Mouse (Mus musculus): Measurements from ENCODE around the gene Clps. TPM values are rescaled to one million over a fixed set of nuclear protein-coding genes. Genes with fewer than 3 reads are reported as not detected.
A peak's percentile ranks its signal among the peaks of the same experiment; 100 is the strongest.

Clps gene
- total RNA-seq, 2 experiments from 2014 or later = not detected

DNA sequence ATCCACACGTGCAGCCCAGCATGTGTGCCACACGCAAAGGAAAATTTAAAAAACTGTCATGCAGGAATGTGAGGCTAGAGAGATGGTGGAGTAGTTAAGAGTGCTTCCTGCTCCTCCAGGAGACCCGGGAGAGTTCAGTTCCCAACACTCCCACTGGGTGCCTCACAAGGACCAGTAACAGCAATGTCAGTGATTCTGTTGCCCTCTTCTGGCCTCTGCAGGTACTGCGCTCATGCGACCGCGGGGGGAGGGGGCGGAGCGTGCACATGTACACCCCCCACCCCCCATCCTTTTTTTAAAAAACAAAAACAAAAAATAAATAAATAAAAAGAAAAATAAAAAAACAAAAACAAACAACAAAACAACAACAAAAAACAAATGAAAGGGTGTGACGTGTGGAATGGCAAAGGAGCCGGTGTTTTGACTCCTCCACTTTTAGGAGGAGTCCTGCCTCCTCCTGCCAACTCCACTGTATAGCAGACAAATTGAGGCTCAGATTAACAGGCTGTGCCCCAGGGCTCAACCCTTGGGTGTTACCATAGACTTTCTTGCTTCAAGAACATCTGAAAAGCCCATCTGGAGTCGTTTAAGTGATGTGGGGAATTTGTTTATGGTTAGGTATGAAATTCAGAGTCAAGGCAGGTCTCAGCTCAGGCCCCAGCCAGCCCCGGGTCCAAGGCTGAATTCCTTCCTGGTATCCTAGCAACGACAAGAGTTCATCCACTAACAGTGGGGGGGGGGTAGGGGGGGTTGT lies 7.3 kb downstream of the Clps start:
- ATAC-seq (replicated peaks; ENCODE audit: poor library complexity) = peak; percentile 76

DNA sequence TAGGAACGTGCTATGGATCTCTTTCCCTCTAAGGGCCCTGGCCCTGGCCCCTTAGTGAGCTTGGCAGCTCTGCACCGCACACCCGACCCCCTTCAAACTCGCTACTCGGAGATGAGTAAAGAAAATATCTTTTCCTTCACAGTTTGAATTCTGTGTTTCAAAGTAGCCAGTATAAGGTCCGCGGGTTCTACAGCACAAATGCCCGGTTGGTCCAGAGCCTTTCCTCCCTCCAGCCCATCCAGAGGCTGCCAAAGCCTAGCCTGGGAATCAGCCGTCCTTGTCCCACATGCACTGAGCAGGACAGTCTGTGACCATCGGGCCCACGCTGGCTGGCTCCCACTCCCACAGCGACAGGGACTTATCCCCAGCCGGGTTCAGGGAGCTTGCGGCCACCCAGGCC lies 11.5 kb downstream of the Clps start, which contains the start of gene Clpsl2:
Clpsl2 (plus strand) TSS at position 301 of the 400 bp plus-strand sequence.
- no peak for ATAC-seq (replicated peaks; ENCODE audit: poor library complexity)

DNA sequence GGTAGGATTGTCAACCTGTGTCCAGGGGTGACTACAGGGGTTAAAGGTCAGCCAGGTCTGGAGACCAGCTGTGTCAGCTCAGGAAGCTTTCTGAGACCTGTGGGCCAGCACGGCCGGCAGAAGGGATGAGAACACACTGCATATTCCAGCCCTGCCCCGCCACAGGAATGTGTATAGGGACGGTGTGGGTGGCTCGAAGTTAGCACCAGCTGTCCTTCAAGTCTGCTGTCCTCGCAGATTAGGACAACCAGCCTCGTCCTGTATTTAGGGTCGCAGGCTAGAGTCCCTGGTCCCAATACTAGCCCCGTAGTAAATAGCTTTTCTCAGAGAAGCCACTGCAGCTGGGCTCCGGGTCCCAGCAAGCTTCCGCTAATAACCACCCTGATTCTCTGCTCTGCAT lies 12.0 kb downstream of the Clps start:
- ATAC-seq (replicated peaks; ENCODE audit: poor library complexity) = no peak

DNA sequence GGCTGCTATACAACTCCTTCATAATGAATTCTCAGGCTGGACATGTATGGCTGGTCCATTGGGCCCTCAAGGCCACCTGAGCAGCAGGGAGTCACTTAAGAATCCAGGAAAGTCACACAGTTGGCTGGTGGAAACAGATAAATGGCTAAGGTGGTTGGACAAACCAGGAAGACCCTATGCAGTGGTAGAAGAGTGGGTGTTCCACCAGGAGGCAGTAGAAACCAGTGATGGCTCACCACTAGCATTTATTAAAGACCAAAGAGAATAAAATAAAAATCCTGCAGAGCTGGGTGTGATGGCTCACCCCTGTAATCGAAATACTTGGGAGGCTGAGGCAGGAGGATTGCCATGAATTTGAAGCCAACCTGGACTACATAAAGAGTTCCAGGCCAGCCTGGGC lies 13.6 kb downstream of the Clps start:
- ATAC-seq (replicated peaks; ENCODE audit: poor library complexity) = no peak

DNA sequence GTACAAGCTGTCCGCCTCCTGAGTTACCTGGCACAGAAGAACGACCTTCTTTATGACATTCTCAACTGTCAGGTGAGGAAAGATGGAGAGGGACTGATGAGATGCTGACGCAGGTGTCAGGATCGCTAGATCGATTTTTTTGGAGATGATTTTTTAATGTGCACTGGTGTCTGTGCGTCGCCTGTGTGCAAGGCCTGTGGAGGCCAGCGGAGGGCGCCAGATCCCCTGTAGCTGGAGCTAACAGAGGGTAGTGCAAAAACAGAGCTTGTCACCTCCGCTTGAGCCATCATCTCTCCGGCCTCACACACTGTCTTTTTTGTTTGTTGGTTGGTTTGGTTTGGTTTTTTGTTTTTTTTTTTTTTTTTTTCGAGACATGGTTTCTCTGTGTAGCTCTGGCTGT lies 22.7 kb downstream of the Clps start:
- no peak for ATAC-seq (replicated peaks; ENCODE audit: poor library complexity)

DNA sequence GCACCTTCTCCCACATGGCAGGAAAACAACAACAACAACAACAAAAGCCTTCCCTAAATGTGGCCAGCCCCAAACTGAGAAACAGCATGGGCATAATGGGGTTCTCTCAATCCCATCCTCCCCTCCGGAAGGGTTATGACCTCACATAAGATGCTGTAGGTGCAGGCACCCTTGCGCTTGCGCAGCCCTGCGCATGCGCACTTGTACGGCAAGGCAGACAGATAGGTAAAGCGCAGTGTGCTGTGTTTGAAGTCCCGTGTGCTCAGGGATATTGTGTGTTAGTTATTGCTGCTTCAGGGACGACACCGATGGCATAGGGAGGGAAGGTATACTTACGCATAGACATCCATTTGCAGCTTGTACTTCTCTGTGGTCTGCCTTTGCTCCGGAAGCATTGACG lies 27.2 kb downstream of the Clps start:
- ATAC-seq (replicated peaks; ENCODE audit: poor library complexity) = no peak

DNA sequence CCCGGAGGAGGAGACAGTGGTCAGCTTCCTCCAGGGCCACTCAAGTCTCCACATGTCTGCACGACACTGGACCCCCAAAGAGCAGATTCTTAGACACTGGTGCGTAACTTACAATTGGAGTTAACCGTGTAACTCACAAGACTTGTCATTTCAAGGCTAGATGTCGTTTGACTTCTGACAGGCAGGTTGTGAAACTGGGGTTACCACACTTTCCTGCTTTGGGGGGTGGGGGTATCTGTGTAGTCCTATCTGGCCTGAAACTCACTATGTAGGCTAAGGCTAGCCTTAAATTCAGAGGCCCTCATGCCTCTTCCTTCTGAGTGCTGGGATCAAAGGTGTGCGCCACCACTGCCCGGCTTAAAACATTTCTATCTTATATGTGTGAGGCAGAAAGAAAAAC lies 28.0 kb downstream of the Clps start:
- ATAC-seq (replicated peaks; ENCODE audit: poor library complexity) = peak; percentile 53

DNA sequence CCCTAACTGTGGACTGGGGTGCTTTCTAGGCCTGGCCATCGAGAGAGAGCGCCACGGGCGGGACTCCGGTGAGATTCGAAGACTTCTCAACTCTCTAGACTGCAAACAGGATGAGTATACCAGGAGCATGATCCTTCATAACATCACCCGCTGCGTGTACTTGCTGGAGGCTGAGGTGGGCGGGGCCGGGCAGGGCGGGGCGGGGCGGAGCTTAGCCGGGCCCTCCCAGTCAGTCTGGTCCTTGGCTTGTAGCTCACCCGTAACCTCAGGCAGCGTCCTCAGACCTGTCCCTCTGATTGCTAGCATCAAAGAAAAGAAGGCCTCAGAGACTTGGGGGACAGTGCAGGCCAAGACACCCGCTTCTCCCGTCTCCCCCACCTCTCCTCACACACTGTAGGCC lies 28.6 kb downstream of the Clps start:
- ATAC-seq (replicated peaks; ENCODE audit: poor library complexity) = peak; percentile 51

DNA sequence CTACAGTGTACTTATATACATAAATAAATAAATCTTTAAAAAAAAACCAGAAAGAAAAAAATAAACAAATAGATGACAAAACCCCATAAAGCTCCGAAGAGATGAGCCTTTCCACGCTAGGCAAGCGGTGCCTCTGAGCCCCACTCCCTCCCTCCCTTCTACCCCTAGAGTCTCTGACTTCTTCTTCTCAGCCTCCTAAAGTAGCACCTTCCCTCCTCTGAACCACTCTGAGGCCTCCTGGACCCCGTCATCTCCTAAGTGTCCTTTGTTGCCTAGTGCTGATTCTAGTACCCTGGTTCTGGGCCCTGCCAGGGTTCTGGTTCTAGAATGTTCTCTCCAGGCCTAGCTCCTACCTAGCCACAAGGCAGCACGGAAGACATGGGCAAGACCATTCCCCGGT lies 30.1 kb downstream of the Clps start, which contains the start of gene Armc12:
Armc12 (plus strand) TSS at position 301 of the 400 bp plus-strand sequence.
- ATAC-seq (replicated peaks; ENCODE audit: poor library complexity) = no peak

DNA sequence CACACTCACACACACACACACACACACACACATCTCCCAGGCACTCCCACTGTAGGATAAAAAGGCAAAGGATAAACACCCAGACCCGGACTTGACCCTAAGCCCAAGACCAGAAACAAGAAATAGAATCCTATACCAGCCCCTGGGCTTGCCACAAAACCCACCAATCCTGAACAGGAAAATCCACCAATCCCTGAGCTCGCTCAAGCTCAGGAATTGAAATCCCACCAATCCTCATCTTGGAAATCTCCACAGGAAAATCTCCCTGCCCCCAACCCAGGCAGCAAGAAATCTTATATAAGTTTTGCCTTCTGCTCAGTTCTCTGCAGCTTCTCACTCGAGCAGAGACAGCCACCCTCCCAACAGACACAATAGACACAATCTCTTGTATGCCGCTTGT lies 31.4 kb downstream of the Clps start:
- no peak for ATAC-seq (replicated peaks; ENCODE audit: poor library complexity)

DNA sequence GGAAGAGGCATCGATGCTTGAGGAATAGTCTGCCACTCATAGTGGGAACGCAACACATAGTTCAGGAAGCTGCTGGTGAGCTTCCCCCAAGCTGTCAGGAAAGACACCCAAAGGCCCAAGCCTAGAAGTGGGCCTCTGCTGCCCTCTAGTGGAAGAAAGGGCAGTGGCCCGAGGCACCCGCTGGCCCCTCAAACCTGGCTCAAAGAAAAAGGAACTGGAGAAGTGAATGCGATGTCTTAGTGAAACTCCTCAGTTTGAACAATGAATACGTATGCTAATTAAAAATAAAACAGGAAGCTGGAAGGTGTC lies 32.6 kb downstream of the Clps start:
- ATAC-seq (replicated peaks; ENCODE audit: poor library complexity) = peak; percentile 78

DNA sequence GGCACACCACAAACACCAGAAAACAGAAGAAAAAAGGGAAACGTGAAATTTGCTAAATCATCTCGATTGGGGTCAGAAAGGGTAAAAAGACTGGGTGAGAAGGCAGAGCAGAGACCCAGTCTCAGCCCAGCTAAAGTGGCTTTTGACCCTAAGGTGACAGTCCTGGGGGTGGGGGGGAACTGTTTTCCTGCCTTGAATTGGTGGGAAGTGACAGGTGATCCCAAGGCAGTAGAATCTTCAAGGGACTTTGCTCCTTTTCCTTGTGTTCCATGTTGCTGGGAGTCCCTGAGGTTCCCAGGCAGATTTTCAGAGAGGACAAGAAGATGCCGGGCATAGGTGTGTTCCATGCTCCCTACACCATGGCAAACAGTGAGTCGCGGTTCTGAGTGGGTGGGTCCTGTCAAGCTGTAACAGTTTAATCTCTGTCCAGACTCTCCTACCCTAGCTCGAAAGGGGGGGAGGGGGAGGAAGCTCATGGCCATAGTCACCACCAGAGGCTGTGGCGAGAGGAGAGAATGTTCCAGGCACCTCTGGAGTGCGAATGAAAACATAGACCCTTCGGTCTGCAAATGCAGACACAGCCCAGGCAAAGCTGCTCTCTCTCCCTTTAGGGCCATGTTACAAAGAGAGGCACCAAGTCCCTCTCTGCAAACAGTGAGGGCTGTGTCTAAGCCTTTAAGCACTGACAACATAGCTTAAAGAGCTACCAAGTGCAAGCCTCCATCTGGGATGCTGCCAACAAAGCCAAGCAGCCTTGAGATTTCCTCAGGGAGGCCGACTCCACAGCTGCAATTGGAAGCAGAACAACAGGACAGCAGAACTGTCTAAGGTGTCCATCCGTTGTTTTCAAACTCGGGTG lies 33.2 kb downstream of the Clps start:
- ATAC-seq (replicated peaks; ENCODE audit: poor library complexity) = no peak

DNA sequence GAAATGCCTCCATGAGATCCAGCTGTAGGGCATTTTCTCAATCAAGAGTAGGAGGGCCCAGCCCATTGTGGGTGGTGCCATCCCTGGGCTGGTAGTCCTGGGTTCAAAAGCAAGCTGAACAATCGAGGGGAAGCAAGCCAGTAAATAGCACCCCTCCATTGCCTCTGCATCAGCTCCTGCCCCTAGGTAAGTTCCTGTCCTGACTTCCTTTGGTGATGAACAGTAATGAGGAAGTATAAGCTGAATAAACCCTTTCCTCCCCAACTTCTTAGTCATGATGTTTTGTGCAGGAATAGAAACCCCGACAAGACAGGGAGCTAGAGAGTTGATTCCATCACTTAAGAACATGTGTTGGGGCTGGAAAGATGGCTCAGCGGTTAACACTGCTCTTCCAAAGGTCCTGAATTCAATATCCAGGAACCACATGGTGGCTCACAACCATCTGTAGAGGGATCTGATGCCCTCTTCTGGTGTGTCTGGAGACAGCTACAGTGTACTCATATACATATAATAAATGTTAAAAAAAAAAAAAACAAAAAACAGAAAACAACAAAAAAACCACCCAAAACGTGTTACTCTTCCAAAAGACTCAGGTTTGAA lies 35.6 kb downstream of the Clps start:
- no peak for ATAC-seq (replicated peaks; ENCODE audit: poor library complexity)

DNA sequence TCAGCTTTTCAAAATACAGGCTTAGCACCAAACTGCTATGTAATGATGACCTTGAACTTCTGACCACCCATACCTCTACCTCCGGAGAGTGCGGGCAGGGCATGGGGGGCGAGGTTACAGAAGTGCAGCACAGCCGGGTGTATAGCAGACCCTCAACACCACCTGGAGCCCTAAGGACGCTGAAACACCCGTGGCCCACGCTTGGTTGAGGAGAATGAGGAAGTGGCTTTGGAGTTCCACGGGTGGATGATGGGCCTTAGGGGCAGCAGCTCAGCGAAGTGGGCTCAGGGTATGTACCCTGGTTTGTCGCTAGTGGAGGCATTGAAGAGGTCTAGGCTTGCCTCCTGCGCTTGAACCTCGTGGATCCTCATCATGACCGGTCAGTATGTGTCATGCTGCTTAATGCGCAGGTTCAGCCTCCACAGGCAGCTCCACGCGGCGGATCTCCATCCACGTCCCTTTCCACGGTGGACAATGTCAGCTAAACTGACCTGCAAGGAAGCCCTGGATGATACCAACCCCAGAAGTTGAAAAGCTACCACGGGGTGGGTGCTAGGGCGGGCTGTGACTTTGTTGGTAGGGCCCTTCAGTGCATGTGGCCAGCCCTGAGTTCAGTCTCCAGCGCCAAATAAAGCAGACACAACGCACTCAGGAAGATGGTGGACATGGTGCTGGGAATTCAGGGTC lies 36.4 kb downstream of the Clps start:
- ATAC-seq (replicated peaks; ENCODE audit: poor library complexity) = 0 out of 2 replicates have a peak, but pooled peaks have one; percentile 7

DNA sequence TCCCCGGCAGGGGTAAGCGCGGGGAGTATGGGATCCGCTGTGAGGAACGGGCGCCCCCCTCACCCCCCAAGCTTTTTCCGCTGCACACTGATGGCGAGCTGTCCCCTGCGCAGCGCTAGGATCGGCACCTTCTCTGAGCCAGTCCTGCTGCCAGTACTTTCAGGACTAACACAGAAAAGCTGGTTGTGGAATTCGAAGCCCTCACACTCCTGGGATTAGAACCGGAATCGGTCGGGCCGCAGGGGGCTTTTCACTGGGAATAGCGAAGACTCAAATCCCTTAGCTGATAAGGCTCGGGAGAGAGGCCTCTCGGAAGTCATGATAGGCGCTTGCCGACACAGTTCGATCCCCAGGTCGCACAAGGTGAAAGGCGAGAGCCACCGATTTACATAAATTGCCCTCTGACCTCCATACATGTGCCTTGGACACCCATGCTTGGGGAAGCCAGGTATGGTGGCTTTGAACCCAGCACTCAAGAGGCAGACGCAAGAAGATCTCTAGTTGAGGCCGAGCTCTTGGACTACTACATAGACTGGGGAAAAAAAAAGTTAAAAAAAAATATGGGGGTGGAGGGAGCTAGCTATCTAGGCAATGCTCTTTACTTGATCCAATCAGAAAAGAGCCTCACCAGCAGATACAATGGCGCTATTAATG lies 37.1 kb downstream of the Clps start:
- ATAC-seq (replicated peaks; ENCODE audit: poor library complexity) = no peak

DNA sequence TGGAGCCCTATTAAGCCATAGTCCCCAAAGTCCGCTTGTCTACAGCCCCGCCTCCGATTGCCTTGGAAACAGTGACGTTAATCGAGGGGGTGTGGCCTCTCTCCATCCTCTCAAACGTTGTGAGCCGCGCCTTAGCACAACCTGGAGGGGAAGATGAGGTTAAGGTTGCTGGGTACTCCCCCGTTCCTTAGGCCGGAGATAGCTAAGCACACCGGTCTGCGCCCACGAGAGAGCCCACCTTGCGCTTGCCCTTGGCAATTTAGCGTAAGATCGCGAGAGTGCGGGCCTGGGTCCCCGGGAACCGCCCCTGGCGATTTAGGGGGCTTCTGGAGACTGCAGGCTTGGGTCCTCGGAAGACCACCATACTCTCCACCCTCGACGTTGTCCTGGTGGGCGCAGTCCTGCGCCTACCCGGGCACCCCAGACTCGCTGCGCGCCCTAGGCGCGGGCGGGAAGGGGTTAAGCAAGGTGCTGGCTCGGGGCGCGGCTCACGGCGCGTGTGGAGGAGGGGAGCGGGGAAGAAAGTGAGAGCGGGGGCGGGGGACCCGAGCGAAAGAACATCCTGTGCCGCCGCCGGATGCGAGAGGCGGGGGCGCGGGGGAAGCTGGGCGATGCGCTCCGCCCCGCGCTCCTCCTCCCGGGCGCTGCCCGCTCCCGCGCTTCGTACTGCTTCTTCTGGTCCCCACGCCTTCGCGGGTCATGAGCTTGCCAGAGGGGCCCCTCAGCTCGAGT lies 37.8 kb downstream of the Clps start:
- ATAC-seq (replicated peaks; ENCODE audit: poor library complexity) = peak; percentile 59

DNA sequence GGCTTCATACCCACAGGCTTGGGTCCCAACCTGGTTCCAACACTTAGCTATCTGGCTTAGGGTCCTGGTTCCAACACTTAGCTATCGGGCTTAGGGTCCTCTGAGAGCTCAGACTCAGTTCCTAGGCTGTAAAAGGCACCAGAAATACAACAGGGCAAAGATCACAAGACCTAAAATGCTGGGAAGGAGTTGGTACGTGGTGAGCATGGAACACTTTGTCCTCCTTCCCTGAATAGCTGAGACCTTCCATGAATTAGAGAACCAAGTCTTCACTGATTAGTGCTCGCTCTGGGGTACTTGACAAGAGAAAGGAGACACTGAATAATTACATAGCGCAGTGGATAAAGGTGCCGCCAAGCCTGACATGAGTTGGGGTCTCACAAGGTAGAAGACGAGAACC lies 38.6 kb downstream of the Clps start:
- no peak for ATAC-seq (replicated peaks; ENCODE audit: poor library complexity)

DNA sequence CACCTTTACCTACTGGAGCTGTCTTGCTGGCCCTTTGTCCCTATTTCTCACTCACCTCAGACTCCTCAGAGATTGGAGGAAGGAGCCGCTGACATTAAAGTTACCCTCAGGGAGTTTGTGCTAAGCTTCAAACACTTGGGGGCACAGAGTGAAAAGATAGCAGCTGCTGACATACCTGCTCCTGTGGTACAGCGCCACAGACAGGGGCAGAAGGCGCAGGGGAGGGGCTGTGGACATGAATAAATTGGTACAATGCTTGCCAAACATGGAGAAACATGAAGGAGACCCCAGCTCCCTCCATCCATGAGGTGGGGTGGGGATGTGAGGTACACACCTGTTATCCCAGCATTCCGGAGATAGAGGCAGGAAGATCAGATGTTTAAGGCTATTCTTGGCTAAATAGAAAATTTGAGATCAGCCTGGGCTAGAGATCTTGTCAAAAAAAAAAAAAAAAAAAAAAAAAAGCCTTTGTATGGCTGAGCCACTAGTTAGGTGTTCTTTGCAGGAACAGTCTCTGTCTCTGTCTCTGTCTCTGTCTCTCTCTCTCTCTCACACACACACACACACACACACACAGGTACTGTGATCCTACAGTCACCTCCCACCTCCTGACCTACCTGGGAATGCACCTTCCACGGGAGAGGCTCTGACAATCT lies 39.4 kb downstream of the Clps start:
- no peak for ATAC-seq (replicated peaks; ENCODE audit: poor library complexity)

DNA sequence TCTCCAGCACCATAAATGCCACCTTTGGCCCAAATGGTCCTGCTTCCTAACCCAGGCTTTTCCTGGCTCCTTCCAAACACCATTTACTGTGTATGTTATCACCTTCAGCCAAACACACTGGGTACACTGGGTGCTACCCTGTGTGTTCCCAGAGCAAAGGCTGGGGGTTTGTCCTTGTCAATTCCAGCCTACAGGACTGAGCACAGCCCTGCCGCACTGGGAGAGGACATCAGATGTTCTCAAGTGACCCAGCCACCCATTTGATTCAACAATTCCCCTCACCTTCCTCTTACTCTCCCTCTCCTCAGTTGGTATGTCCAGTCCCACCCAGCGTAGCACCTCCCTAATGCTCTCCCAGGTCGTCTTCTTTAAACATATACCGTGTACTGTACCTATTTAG lies 40.0 kb downstream of the Clps start:
- no peak for ATAC-seq (replicated peaks; ENCODE audit: poor library complexity)

DNA sequence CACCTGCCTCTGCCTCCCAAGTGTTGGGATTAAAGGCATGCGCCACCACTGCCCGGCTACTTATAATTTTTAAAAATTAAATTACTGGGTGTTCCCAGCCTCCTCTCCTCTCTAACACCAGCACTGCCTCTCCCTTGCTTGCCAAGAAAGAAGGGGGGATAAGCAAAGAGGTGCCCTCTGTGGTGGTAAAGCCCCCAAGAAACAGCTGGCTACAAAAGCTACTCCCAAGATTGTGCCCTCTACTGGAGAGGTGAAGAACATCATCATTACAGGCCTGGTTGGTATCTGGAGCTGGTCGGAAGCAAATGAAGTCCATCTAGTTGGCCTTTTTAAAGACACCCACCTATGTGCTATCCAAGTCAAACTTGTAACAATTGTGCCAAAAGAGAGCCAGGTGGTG lies 40.7 kb downstream of the Clps start:
- ATAC-seq (replicated peaks; ENCODE audit: poor library complexity) = no peak
